Mouse (Mus musculus) B cell, adult (primary cell): Measurements from ENCODE around the gene Chchd1. TPM values are rescaled to one million over a fixed set of nuclear protein-coding genes. Genes with fewer than 3 reads are reported as not detected.

Source experiments
- total RNA-seq: library from RNA; stranded (reverse); gene quantifications from 4 replicates; pipeline ENCODE4 v1.2.4, GENCODE M21; 2023; ENCODE audit not compliant: inconsistent age

Chchd1 gene
- total RNA-seq, result 30.7 to 45.8 TPM (median 37.1 TPM) in 4 replicates

DNA sequence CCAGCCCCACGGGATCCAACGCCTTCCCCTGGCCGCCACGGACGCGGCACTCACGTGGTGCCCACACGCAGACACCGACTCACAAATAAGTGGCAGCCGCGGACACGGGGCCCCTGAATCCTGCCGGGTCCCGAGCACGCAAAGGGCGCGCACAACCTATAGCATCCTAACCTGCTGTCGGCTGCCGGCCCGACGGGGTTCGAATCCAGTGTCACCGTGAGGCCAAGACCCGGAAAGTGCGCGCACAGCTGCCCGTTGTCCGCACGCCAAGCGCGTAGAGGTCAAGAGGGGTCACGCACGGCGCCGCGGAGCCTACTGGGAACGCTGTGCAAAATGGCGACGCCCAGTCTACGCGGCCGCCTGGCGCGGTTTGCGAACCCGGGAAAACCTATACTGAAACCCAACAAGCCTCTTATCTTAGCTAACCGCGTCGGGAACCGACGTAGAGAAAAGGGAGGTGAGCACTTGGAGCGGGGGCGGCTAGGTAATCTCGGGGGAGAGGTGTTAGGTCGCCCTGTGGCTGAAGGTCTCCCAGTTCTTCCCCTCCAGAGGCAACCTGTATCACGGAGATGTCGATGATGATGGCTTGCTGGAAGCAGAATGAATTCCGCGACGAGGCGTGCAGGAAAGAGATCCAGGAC is at the start of gene Chchd1:
Gene Chchd1 (plus strand): TSS at position 266 of the 641 bp plus-strand sequence.

DNA sequence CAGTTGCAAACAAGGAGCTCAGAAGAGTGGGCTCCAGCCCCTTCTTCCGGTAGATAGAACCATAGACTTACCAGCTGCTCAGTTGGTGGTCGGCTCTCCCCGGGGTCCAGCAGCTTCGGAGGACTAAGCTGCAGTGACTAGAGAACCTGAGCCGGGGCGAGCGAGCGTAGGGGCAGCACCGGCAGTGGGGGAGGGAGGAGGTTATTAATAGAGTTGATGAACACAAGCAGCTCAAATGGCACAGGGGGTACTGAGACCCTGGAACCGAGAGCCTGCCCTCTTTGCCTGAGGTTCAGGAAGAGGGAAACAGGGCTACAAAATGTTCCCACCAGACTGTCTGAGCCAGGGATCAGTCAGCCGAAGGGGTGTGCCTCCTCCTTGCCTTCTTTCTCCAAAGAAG is 46.4 kb upstream of the Chchd1 start, which contains the start of gene Myoz1:
Gene Myoz1 (minus strand): TSS at position 180 of the 400 bp plus-strand sequence.

DNA sequence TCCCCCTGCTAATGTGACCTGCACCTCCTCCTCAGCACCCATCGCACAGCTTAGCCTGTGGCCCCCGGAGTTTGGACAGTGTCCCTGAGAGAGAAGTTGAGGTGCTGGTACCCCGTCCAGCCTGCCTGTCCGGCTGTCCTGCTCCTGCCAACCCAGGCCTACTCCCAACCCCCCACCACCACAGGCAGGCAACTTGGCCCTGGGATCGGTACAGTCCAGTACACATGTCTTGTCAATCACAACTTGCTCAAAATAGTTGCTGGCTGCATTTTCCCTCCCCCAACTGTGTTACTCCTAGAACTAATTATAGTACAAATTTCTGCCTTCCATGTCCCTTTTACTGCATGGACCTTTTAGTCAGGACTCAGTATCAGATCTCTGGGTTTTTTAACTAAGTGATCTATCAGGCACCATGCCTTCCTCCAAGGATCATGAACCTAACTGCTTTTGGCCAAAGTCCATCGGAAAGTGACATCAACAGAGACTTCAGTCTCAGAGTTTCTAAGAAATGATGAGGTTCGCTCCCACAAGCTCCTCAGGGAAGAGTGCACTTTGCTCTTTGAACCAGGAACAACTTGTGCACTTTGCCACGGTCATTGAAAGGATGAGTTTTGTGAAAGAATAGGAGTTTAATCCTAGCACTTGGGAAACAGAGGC is 34.5 kb upstream of the Chchd1 start, which contains the start of gene Synpo2l:
Gene Synpo2l (minus strand): TSS at position 201 of the 657 bp plus-strand sequence.

DNA sequence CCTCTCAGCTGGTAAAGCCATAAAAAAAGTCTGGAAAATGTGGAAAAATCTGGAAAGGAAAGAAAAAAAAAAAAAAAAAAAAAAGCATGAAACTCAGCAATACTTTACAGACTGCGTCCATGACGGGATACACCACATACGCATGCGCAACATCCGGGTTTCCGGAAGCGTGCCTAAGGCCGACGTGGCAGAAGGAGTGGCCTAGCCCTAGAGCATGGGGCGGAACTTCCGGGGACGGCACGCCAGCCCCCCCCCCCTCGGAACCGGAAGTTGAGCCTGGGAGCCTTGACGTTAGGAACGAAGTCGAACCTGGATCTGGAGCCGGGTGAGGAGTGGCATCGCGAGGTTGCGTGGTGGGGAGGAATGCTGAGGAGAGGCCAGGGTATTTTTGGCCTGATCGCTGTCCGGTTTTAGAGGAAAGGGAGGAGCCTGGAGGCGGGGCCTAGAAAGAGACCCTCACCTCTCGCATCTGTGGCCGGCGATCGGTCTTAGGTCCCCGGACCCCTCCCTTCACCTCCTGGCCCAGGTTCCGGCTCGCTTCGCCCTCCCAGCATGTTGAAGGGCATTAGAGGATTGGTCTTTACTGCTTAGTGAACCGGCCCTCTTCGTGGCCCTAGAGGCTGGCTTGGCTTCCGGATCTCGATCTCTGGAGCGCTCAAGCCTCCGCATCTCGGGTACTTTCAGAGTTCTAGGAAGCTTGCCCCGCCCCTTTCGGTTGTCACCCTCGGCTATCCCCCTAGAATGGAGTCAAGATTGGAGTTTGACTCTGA is 28.6 kb upstream of the Chchd1 start, which contains the start of gene Sec24c:
Gene Sec24c (plus strand): TSS at position 245 of the 770 bp plus-strand sequence.

DNA sequence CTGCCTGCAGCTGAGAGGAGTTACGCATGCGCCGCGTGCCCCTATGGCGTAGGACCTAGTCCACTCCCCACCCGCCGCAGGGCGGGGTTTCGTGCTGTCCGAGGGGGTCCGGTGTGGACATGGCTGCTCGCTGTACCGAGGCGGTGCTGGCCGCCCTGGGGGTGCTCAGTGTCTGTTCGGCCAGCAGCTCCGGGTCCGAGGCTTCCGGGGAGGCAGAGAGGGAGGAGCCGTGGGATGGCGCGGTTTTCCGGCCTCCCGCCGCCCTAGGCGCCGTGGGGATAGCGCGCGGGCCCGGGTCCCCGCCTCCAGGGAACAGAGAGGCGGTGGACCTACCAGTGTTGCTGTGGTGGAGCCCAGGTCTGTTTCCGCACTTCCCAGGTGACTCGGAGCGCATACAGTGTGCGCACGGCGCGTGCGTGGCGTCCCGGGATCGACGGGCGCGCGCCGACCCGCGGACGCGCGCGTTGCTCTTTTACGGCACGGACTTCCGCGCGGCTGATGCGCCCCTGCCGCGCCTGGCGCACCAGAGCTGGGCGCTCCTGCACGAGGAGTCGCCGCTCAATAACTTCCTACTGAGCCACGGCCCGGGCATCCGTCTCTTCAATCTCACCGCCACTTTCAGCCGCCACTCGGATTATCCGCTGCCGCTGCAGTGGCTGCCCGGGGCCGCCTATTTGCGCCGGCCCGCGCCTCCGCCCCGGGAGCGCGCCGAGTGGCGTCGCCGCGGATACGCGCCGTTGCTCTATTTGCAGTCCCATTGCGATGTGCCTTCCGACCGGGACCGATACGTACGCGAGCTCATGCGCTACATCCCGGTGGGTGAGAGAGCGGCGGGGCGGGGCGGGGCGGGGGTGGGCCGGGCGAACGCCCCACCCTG is 7.7 kb upstream of the Chchd1 start, which contains the start of gene Fut11:
Gene Fut11 (plus strand): TSS at position 85 of the 877 bp plus-strand sequence.

DNA sequence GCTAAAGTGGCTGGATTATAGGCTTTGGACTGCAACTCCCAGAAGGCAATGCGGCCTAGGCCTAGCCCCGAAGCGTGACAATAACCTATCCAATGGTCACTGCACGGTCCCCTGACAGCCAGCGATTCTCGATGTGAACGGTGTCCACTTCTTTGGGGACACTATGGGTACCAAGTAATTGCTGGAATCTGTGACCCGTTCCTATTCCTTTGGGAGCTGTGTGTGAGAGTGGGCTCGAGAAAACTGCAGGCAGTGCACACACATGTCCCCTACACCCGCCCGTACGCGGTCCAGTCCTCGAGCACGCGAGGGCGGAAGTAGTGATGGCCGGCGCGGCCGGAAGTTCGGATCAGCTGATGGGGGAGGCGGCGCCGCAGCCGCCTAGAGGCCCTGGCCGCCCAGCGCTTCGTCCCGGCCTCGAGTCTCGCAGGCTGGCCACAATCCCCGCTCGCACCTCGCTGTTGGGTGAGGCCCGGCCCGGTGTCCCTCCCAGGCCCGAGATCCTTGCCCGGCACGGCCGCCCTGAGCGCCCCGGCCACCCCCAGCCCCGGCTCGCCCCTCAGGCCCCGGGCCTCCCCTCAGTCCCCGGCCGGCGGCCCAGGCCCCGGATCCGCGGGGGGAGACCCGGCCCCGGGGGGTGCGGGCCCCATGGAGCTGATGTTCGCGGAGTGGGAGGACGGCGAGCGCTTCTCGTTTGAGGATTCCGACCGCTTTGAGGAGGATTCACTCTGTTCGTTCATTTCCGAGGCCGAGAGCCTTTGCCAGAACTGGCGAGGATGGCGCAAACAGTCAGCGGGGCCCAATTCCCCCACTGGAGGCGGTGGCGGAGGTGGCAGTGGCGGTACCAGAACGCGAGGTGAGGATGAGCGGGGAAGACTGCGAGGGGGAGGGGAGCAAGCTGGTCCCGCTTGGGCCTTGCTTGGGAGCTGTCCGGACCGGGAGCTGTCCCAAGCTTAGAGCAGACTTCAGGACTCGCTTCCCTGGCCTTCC is 4.7 kb downstream of the Chchd1 start, which contains the start of gene Zswim8:
Gene Zswim8 (plus strand): TSS at position 352 of the 990 bp plus-strand sequence.

DNA sequence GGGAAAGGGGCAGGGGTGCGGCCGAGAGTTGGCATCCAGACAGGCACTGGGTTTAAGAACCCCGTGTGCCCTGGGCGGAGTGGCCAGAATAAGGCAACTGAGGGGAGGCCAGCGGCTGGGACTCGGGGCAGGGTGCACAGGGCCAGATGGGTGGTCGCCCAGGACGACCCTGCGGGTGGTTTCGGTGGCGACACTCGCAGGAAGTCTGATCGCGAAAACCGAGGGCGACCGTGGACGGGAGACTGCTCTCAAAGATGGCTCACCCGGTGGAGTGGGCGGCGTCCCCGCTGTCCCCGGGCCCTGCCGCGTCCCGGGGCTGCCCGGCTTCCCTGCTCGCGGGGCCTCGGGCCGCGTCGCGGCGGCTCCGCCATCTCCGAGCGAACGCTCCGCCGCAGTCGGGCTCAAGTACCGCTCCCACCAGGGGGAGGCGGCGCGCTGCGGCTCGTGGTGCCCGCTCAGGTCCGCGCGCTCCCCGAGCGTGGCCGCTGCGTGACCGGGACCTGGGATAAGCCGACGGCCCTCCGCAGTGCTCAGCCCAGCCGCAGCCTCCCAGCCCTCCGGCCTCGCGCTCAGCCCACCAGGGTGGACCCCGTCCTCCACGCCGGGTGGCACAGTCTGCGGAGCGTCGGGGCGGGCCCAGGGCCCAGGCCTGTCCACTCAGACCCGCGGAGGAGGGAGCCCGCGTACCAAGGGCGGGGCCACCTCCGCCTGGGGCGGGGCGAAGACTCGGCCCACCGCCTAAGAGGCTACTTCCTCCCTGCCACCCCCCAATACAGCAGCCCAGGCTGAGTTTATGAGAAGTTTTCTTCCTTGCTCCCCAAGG is 31.4 kb downstream of the Chchd1 start, which contains the start of gene Ndst2:
Gene Ndst2 (minus strand): TSS at position 611 of the 823 bp plus-strand sequence.

Other genes starting within 250 kb of the Chchd1 start
- 44.5 to 58.3 TPM (median 51.4 TPM) in 4 replicates for gene Anxa7, start 222.9 kb upstream of the Chchd1 start, total RNA-seq
- gene Mss51, start 206.1 kb upstream of the Chchd1 start, total RNA-seq, result 3.6 to 5.4 TPM (median 4.4 TPM) in 4 replicates
- gene Ppp3cb, start 156.4 kb upstream of the Chchd1 start, total RNA-seq, result 103 to 113 TPM (median 110 TPM) in 4 replicates
- 4.1 to 6.9 TPM (median 4.3 TPM) in 4 replicates for gene Usp54, start 61.9 kb upstream of the Chchd1 start, total RNA-seq
- gene Myoz1, start 46.5 kb upstream of the Chchd1 start, total RNA-seq, result not detected in 4 replicates
- gene Synpo2l, start 34.7 kb upstream of the Chchd1 start, total RNA-seq, result 0.16 to 0.18 TPM in 2 of 4 replicates, not detected in the others
- 229 to 252 TPM (median 238 TPM) in 4 replicates for gene Sec24c, start 28.7 kb upstream of the Chchd1 start, total RNA-seq
- gene Fut11, start 8.0 kb upstream of the Chchd1 start, total RNA-seq, result 6.0 to 8.5 TPM (median 7.1 TPM) in 4 replicates
- 193 to 211 TPM (median 204 TPM) in 4 replicates for gene Zswim8, start 4.5 kb downstream of the Chchd1 start, total RNA-seq
- 43.6 to 64.0 TPM (median 51.3 TPM) in 4 replicates for gene Ndst2, start 31.6 kb downstream of the Chchd1 start, total RNA-seq
- 17.5 to 27.2 TPM (median 21.8 TPM) in 4 replicates for gene Camk2g, start 91.1 kb downstream of the Chchd1 start, total RNA-seq
- gene Plau, start 133.7 kb downstream of the Chchd1 start, total RNA-seq, result 1.4 to 2.9 TPM (median 2.0 TPM) in 4 replicates
- 20.7 to 22.3 TPM (median 21.9 TPM) in 4 replicates for gene Vcl, start 226.4 kb downstream of the Chchd1 start, total RNA-seq